Mouse (Mus musculus): ENCODE results near the gene St8sia6.

GRCm38 (mm10) chr2:13694417-13694816 lies 99.4 kb downstream of the St8sia6 start:
- no peak for TF ChIP-seq CTCF (IDR thresholded peaks at IDR 0.05; ENCODE audit: insufficient read depth, low read depth, low read length)
- no peak for TF ChIP-seq POLR2A (IDR thresholded peaks at IDR 0.05; ENCODE audit: insufficient read depth, low read depth, low read length)
